Mouse (Mus musculus) thymus, adult 2 months (tissue): ENCODE results near the gene Sec14l4. TPM values are rescaled to one million over a fixed set of nuclear protein-coding genes. Genes with fewer than 3 reads are reported as not detected.

Experiments used
- DNase-seq: peaks from one replicate; pipeline ENCODE4 v3.0.0; 2021
- H3K27ac ChIP-seq: fragments of 200-500 bp; 2 replicates; pipeline ENCODE4 v1.5.1; 2012; ENCODE audit warnings: low read length, control low read depth; ENCODE audit not compliant: control insufficient read depth, insufficient read depth
- H3K27me3 ChIP-seq: fragments of 200-500 bp; 2 replicates; pipeline ENCODE4 v1.6.1; 2012; ENCODE audit warnings: mild to moderate bottlenecking, low read length, moderate library complexity, mixed read lengths; ENCODE audit not compliant: control insufficient read depth, insufficient read depth
- H3K36me3 ChIP-seq: fragments of 200-500 bp; 2 replicates; pipeline ENCODE4 v1.6.1; 2012; ENCODE audit warnings: mild to moderate bottlenecking, low read length, moderate library complexity; ENCODE audit not compliant: control insufficient read depth, insufficient read depth
- H3K4me1 ChIP-seq: fragments of 200-500 bp; replicated peaks from 2 replicates; pipeline ENCODE4 v1.6.1; 2012; ENCODE audit warnings: low read length; ENCODE audit not compliant: control insufficient read depth, insufficient read depth
- H3K4me3 ChIP-seq: fragments of 200-500 bp; 2 replicates; pipeline ENCODE4 v1.5.1; 2012; ENCODE audit warnings: mild to moderate bottlenecking, low read length, control low read depth, moderate library complexity; ENCODE audit not compliant: control insufficient read depth, insufficient read depth
- CTCF ChIP-seq: fragments of 200-500 bp; IDR thresholded peaks from 2 replicates; pipeline ENCODE4 v1.5.1; 2012; ENCODE audit warnings: mild to moderate bottlenecking, control low read depth, low read length, moderate library complexity, borderline replicate concordance; ENCODE audit not compliant: control insufficient read depth, poor library complexity, insufficient read depth; ENCODE audit errors: extremely low read depth
- POLR2A ChIP-seq: fragments of 200-500 bp; IDR thresholded peaks from 2 replicates; pipeline ENCODE4 v1.6.1; 2012; ENCODE audit warnings: mild to moderate bottlenecking, low read length, control low read depth, moderate library complexity; ENCODE audit not compliant: control insufficient read depth, poor library complexity, insufficient read depth; ENCODE audit errors: extremely low read depth
- WGBS: fragments of 180-500 bp; shearing (Covaris S2); methylation state at CpG from one replicate; pipeline ENCODE4 v1.1.7; 2018; 5-methylcytosine and 5-hydroxymethylcytosine counted together
- polyA plus RNA-seq: library from polyadenylated mRNA; depleted of rRNA; stranded (reverse); fragments of >200 nt; gene quantifications from 2 replicates; pipeline ENCODE4 v1.2.3, GENCODE M21; 2012

Gene Sec14l4
- polyA plus RNA-seq, 1 experiment: 0.44 TPM

DNA sequence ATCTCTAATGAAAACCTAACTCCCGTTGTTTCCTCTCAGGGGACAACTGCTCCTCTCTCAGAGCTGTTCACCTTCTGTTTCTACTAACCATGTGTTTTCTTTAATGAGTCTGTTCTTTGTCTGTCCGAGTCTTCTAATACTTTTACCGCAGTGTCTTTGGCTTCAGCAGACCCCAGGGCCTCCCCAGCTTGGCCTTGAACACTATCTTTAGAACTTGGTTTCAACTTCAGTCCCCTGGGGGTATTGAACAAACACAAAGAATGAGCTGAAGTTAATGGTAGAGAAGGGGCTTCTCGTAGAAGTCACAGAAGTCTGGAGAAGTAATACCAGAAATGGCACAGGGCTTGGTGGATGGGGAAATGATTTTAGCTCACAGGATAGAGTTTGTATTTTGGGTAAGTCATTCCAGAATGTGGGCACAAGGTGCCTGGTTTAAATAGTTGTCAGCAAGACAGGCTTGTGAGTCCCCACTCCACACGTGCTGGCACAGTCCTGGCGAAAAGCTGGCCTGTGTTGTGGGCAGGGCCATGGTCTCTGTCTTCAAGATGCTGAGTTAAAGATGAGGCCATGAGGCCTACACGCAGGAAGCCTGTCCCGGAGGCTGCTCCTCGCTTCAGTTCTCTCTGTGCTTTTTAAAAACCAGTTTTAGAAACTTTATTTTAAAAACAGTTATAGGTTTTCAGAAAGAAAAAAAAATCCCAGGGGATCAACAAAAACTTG is 5.3 kb downstream of the Sec14l4 start:
- no peak for DNase-seq
- Histone ChIP-seq H3K4me1 (no peaks in the 10 kb centered on the region), H3K4me3 (no peak overlapping the region), H3K27me3 (no peaks in the 10 kb centered on the region), H3K27ac (no peak overlapping the region), H3K36me3 (no peaks in the 10 kb centered on the region)
- 80% methylated on average over 9 of the region's 9 CpGs for WGBS
- TF ChIP-seq CTCF: no peak

DNA sequence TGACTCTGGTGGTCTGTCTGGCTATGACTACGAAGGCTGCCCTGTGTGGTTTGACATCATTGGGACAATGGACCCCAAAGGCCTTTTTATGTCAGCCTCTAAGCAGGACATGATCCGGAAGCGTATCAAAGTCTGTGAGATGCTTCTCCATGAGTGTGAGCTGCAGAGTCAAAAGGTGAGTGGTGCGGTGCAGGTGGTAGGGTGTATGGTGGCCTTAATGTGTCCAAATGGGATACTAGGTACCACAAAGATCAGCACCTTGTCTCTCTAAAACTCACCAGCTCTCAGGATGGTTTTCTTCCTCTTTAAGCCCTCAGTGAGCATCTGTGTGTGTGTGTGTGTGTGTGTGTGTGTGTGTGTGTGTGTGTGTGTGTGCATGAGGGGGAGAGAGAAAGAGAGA is 8.7 kb downstream of the Sec14l4 start:
- WGBS: 97% methylated on average over 4 of the region's 4 CpGs
- no peak overlapping the region for H3K27ac ChIP-seq
- no peaks in the 10 kb centered on the region for H3K36me3 ChIP-seq
- H3K4me3 ChIP-seq: no peak overlapping the region
- H3K27me3 ChIP-seq: no peaks in the 10 kb centered on the region
- no peaks in the 10 kb centered on the region for H3K4me1 ChIP-seq
- no peak for DNase-seq
- no peak for TF ChIP-seq CTCF
- TF ChIP-seq POLR2A: no peak

DNA sequence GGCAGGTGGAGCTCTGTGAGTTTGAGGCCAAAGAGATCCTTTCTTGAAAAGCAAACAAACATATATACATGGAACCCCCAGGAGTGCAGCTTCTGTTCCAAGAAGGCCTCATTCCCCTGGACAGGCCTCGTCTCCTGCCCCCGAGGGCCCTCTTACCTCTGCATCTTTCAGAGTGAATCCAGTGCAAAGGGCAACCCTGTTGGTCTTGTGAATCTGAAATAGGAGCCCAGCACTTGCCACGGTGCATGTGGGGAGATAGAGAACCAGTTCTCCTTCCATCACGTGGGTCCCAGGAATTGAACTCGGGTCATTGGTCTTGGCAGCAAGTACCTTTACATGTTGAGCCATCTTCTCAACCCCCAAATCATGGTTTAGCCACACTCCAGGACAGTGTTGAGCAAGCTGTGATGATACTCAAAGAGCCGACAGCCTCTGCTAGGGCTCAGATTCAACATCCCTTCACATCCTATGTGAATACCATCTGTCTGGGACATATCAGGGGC is 9.9 kb downstream of the Sec14l4 start:
- Histone ChIP-seq H3K27ac (no peak overlapping the region), H3K36me3 (no peaks in the 10 kb centered on the region), H3K4me3 (no peak overlapping the region), H3K4me1 (no peaks in the 10 kb centered on the region), H3K27me3 (no peaks in the 10 kb centered on the region)
- WGBS: 86% methylated on average over 6 of the region's 6 CpGs
- TF ChIP-seq POLR2A (no peak), CTCF (no peak)
- no peak for DNase-seq

DNA sequence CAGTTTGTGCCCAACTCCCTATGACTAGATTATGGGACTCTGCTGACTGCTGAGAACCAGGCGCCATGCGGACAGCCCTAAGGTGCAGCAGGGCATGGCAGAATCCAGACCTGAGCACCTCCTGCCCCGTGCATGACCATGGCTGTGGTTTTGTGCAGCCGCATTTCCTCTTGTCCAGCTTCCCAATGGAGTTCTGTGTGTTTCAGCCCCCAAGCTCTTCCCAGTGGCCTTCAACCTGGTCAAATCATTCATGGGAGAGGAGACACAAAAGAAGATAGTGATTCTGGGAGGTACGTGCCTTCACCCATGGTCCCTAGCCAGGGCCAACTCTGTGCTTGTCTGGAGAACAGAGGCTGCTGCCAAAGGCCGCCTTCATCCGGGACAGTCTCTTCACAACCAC is 11.8 kb downstream of the Sec14l4 start:
- TF ChIP-seq CTCF (no peak), POLR2A (no peak)
- H3K27ac ChIP-seq: no peak overlapping the region
- H3K27me3 ChIP-seq: no peaks in the 10 kb centered on the region
- H3K36me3 ChIP-seq: no peaks in the 10 kb centered on the region
- no peak for DNase-seq
- H3K4me3 ChIP-seq: no peak overlapping the region
- 91% methylated on average over 7 of the region's 7 CpGs for WGBS
- no peaks in the 10 kb centered on the region for H3K4me1 ChIP-seq

DNA sequence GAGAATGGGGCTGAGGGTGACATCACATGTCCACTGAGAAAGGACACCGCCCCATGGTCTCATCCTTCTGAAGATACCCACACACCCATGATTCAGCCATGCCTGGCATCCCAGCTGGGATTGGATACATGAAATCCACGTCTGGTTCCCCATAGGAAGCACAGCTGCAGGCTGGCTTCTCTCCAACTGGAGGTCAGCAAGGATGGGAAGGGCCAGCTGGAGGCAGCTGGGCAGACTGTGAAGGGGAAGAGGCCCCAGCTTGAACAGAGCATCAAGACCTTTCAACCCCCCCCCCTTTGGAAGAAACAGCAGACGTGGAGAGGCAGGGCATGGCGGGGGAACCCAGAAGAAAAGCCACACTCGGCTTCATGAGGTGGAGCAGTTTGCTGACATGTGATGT is 15.3 kb downstream of the Sec14l4 start:
- TF ChIP-seq POLR2A: no peak
- no peak for TF ChIP-seq CTCF
- no peak for DNase-seq
- H3K36me3 ChIP-seq: no peaks in the 10 kb centered on the region
- H3K4me1 ChIP-seq: no peaks in the 10 kb centered on the region
- no peaks in the 10 kb centered on the region for H3K27me3 ChIP-seq
- H3K4me3 ChIP-seq: no peak overlapping the region
- WGBS: 83% methylated on average over 5 of the region's 5 CpGs
- H3K27ac ChIP-seq: no peak overlapping the region

DNA sequence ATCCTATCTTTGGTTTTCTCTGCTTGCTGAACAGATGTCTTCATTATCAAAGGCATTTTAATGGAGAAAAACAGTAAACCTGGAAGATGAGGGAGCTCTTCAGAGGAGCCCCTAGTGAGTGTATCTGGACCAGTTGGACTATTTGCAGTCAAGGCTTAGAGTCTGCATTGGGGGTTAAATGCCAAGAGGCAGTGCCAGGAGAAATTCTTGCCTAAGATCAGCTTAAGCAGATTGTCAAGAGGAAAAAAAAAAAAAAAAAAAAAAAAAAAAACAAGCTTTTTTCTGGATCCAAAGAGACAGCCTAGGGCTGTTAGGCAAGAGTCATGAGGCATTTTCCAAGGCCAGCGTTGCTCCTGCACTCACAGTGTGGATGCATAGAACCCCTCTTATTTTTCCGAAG is 16.5 kb downstream of the Sec14l4 start:
- no peak for TF ChIP-seq POLR2A
- TF ChIP-seq CTCF: no peak
- no peak for DNase-seq
- no peak overlapping the region for H3K27ac ChIP-seq
- 91% methylated on average over 2 of the region's 2 CpGs for WGBS
- no peak overlapping the region for H3K4me3 ChIP-seq
- H3K4me1 ChIP-seq: no peaks in the 10 kb centered on the region
- H3K36me3 ChIP-seq: no peaks in the 10 kb centered on the region
- no peaks in the 10 kb centered on the region for H3K27me3 ChIP-seq

DNA sequence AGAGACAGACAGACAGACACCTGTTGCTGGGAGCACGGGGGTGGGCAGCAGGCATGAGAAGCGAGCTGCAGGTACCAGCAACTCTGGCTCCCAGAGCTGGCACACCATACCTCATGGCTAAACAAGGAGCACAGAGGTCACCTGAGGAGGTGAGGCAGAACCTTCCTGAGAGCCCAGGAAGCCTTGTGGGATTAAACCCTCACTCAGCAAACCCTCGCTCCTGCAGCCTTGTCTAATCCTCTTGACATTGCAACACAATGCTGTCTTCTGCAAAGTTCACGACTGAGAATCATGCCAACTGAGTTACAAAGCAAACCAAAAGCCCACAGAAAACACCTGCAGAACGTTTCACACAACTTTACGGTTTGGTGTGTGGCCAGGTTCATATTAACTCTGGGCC is 17.2 kb downstream of the Sec14l4 start:
- no peak overlapping the region for H3K4me3 ChIP-seq
- no peaks in the 10 kb centered on the region for H3K27me3 ChIP-seq
- no peaks in the 10 kb centered on the region for H3K36me3 ChIP-seq
- H3K27ac ChIP-seq: no peak overlapping the region
- WGBS: 91% methylated on average over 6 of the region's 6 CpGs
- TF ChIP-seq CTCF: no peak
- TF ChIP-seq POLR2A: no peak
- no peaks in the 10 kb centered on the region for H3K4me1 ChIP-seq
- DNase-seq: no peak
